Mouse (Mus musculus): ENCODE results near the gene Cox10. TPM values are rescaled to one million over a fixed set of nuclear protein-coding genes. Genes with fewer than 3 reads are reported as not detected.

The Cox10 gene
- total and polyA plus RNA-seq, 2 experiments from 2014 or later = 21.5 to 36.4 TPM

- H3K4me1 ChIP-seq (ENCODE audit: insufficient read depth, low read length) = no peaks in the 10 kb centered on the region
- H3K27ac ChIP-seq (ENCODE audit: low read depth, low read length) = no peak overlapping the region
- no peaks in the 10 kb centered on the region for H3K36me3 ChIP-seq (ENCODE audit: insufficient read depth, low read length)
- ATAC-seq (ENCODE audit: low FRiP score) (no peak), DNase-seq (ENCODE audit: low spot score) (no peak)
- 82% methylated on average over 7 of the region's 7 CpGs for WGBS
- H3K9ac ChIP-seq (replicated peaks; ENCODE audit: low read length, poor library complexity, severe bottlenecking) = no peak overlapping the region
- no peak overlapping the region for H3K4me3 ChIP-seq (ENCODE audit: low read depth, low read length)
- no peak overlapping the region for H3K4me2 ChIP-seq (ENCODE audit: low read depth, low read length, poor library complexity, severe bottlenecking)
- no peaks in the 10 kb centered on the region for H3K9me3 ChIP-seq (ENCODE audit: low read length)
- TF ChIP-seq CTCF (IDR thresholded peaks at IDR 0.05) = no peak
- no peaks in the 10 kb centered on the region for H3K27me3 ChIP-seq (ENCODE audit: insufficient read depth, low read length)
Observed at GRCm38 (mm10) chr11:63990759-63991158, 88.5 kb downstream of the Cox10 start.

- H3K27ac ChIP-seq (ENCODE audit: low read depth, low read length) = no peak overlapping the region
Observed at GRCm38 (mm10) chr11:63990311-63990710, 89.0 kb downstream of the Cox10 start.

GRCm38 (mm10) chr11:63988991-63989860, 90.0 kb downstream of the Cox10 start:
- no peak for ATAC-seq (ENCODE audit: low FRiP score)
- no peak for TF ChIP-seq CTCF (IDR thresholded peaks at IDR 0.05)
- DNase-seq (ENCODE audit: low spot score) = no peak
- Histone ChIP-seq H3K9me3 (ENCODE audit: low read length) (no peaks in the 10 kb centered on the region), H3K27me3 (ENCODE audit: insufficient read depth, low read length) (no peaks in the 10 kb centered on the region), H3K27ac (ENCODE audit: low read depth, low read length) (no peak overlapping the region), H3K9ac (replicated peaks; ENCODE audit: low read length, poor library complexity, severe bottlenecking) (no peak overlapping the region), H3K36me3 (ENCODE audit: insufficient read depth, low read length) (no peaks in the 10 kb centered on the region), H3K4me2 (ENCODE audit: low read depth, low read length, poor library complexity, severe bottlenecking) (no peak overlapping the region), H3K4me3 (ENCODE audit: low read depth, low read length) (no peak overlapping the region), H3K4me1 (ENCODE audit: insufficient read depth, low read length) (no peaks in the 10 kb centered on the region)
- 74% methylated on average over 9 of the region's 9 CpGs for WGBS

More at GRCm38 (mm10) chr11:63990311-63990710, 89.0 kb downstream of the Cox10 start:
- TF ChIP-seq CTCF (IDR thresholded peaks at IDR 0.05) = no peak
- ATAC-seq (ENCODE audit: low FRiP score) = no peak
- H3K9me3 ChIP-seq (ENCODE audit: low read length) = no peaks in the 10 kb centered on the region
- DNase-seq (ENCODE audit: low spot score) = no peak
- no peak overlapping the region for H3K4me2 ChIP-seq (ENCODE audit: low read depth, low read length, poor library complexity, severe bottlenecking)
- no peaks in the 10 kb centered on the region for H3K4me1 ChIP-seq (ENCODE audit: insufficient read depth, low read length)
- WGBS = 79% methylated on average over 8 of the region's 8 CpGs
- H3K9ac ChIP-seq (replicated peaks; ENCODE audit: low read length, poor library complexity, severe bottlenecking) = no peak overlapping the region
- no peak overlapping the region for H3K4me3 ChIP-seq (ENCODE audit: low read depth, low read length)
- no peaks in the 10 kb centered on the region for H3K36me3 ChIP-seq (ENCODE audit: insufficient read depth, low read length)
- no peaks in the 10 kb centered on the region for H3K27me3 ChIP-seq (ENCODE audit: insufficient read depth, low read length)

GRCm38 (mm10) chr11:63988031-63988665, 91.1 kb downstream of the Cox10 start:
- no peak overlapping the region for H3K27ac ChIP-seq (ENCODE audit: low read depth, low read length)
- DNase-seq (ENCODE audit: low spot score) = no peak
- ATAC-seq (ENCODE audit: low FRiP score) = no peak
- H3K9me3 ChIP-seq (ENCODE audit: low read length) = no peaks in the 10 kb centered on the region
- H3K9ac ChIP-seq (replicated peaks; ENCODE audit: low read length, poor library complexity, severe bottlenecking) = no peak overlapping the region
- 83% methylated on average over 3 of the region's 3 CpGs for WGBS
- no peaks in the 10 kb centered on the region for H3K27me3 ChIP-seq (ENCODE audit: insufficient read depth, low read length)
- no peak overlapping the region for H3K4me2 ChIP-seq (ENCODE audit: low read depth, low read length, poor library complexity, severe bottlenecking)
- H3K4me1 ChIP-seq (ENCODE audit: insufficient read depth, low read length) = no peaks in the 10 kb centered on the region
- no peak overlapping the region for H3K4me3 ChIP-seq (ENCODE audit: low read depth, low read length)
- no peaks in the 10 kb centered on the region for H3K36me3 ChIP-seq (ENCODE audit: insufficient read depth, low read length)
- TF ChIP-seq CTCF (IDR thresholded peaks at IDR 0.05) = no peak

- 86% methylated on average over 4 of the region's 4 CpGs for WGBS
- no peaks in the 10 kb centered on the region for H3K9me3 ChIP-seq (ENCODE audit: low read length)
- H3K4me2 ChIP-seq (ENCODE audit: low read depth, low read length, poor library complexity, severe bottlenecking) = no peak overlapping the region
- no peaks in the 10 kb centered on the region for H3K4me1 ChIP-seq (ENCODE audit: insufficient read depth, low read length)
- no peaks in the 10 kb centered on the region for H3K36me3 ChIP-seq (ENCODE audit: insufficient read depth, low read length)
- no peak overlapping the region for H3K27ac ChIP-seq (ENCODE audit: low read depth, low read length)
- H3K9ac ChIP-seq (replicated peaks; ENCODE audit: low read length, poor library complexity, severe bottlenecking) = no peak overlapping the region
- no peaks in the 10 kb centered on the region for H3K27me3 ChIP-seq (ENCODE audit: insufficient read depth, low read length)
- H3K4me3 ChIP-seq (ENCODE audit: low read depth, low read length) = no peak overlapping the region
- no peak for TF ChIP-seq CTCF (IDR thresholded peaks at IDR 0.05)
- DNase-seq (ENCODE audit: low spot score) = no peak
- no peak for ATAC-seq (ENCODE audit: low FRiP score)
Observed at GRCm38 (mm10) chr11:63986710-63987109, 92.6 kb downstream of the Cox10 start.

- ATAC-seq (ENCODE audit: low FRiP score) (no peak), DNase-seq (ENCODE audit: low spot score) (no peak)
- no peak overlapping the region for H3K4me3 ChIP-seq (ENCODE audit: low read depth, low read length)
- WGBS = 69% methylated on average over 6 of the region's 6 CpGs
- no peaks in the 10 kb centered on the region for H3K36me3 ChIP-seq (ENCODE audit: insufficient read depth, low read length)
- H3K27me3 ChIP-seq (ENCODE audit: insufficient read depth, low read length) = no peaks in the 10 kb centered on the region
- no peak for TF ChIP-seq CTCF (IDR thresholded peaks at IDR 0.05)
- no peak overlapping the region for H3K27ac ChIP-seq (ENCODE audit: low read depth, low read length)
- no peaks in the 10 kb centered on the region for H3K9me3 ChIP-seq (ENCODE audit: low read length)
- no peak overlapping the region for H3K4me2 ChIP-seq (ENCODE audit: low read depth, low read length, poor library complexity, severe bottlenecking)
- H3K9ac ChIP-seq (replicated peaks; ENCODE audit: low read length, poor library complexity, severe bottlenecking) = no peak overlapping the region
- H3K4me1 ChIP-seq (ENCODE audit: insufficient read depth, low read length) = no peaks in the 10 kb centered on the region
Observed at GRCm38 (mm10) chr11:63985481-63985880, 93.8 kb downstream of the Cox10 start.

Data from midbrain, postnatal 0 days (tissue).